Mouse (Mus musculus): ENCODE data around the gene Gpc5.

- TF ChIP-seq CTCF (IDR thresholded peaks at IDR 0.05; ENCODE audit: control insufficient read depth, insufficient read depth, insufficient replicate concordance, low read depth, low read length) = no peak
- TF ChIP-seq POLR2A (IDR thresholded peaks at IDR 0.05; ENCODE audit: control insufficient read depth, low read depth, low read length) = no peak
These were observed 353.1 kb downstream of the Gpc5 start for GRCm38 (mm10) chr14:115444789-115445770.
